Mouse (Mus musculus) frontal cortex, adult (tissue): ENCODE results near the gene Pfn1.

Source experiments
- ATAC-seq: cut with Nextera tagmentation; 2 replicates; pipeline ENCODE4 v1.9.2; 2017; ENCODE audit warnings: mild to moderate bottlenecking, moderate library complexity, mixed read lengths; ENCODE audit not compliant: low TSS enrichment

Pfn1 gene

GRCm38 (mm10) chr11:70674501-70674900, 20.1 kb upstream of the Pfn1 start:
- ATAC-seq, result no peak

GRCm38 (mm10) chr11:70674014-70674413, 19.6 kb upstream of the Pfn1 start:
- ATAC-seq, result no peak

- no peak for ATAC-seq
Measured at GRCm38 (mm10) chr11:70671333-70672047, 17.0 kb upstream of the Pfn1 start.

GRCm38 (mm10) chr11:70670483-70670882, 16.0 kb upstream of the Pfn1 start:
- no peak for ATAC-seq

GRCm38 (mm10) chr11:70669582-70670345, 15.3 kb upstream of the Pfn1 start:
- 0 out of 2 replicates have a peak, but pooled peaks have one; percentile 8 for ATAC-seq

- ATAC-seq, result peak; percentile 92
Measured at GRCm38 (mm10) chr11:70668771-70669505, 14.5 kb upstream of the Pfn1 start, which contains the start of gene Spag7. Gene Spag7, minus strand, starts transcription at chr11:70669416.

- no peak for ATAC-seq
Measured at GRCm38 (mm10) chr11:70668335-70668770, 13.9 kb upstream of the Pfn1 start.

GRCm38 (mm10) chr11:70667271-70668150, 13.1 kb upstream of the Pfn1 start:
- no peak for ATAC-seq

- no peak for ATAC-seq
Measured at GRCm38 (mm10) chr11:70666687-70667086, 12.2 kb upstream of the Pfn1 start.

GRCm38 (mm10) chr11:70664741-70665140, 10.3 kb upstream of the Pfn1 start:
- no peak for ATAC-seq

GRCm38 (mm10) chr11:70663957-70664356, 9.5 kb upstream of the Pfn1 start:
- ATAC-seq, result no peak

GRCm38 (mm10) chr11:70663101-70663500, 8.7 kb upstream of the Pfn1 start:
- ATAC-seq, result no peak

- no peak for ATAC-seq
Measured at GRCm38 (mm10) chr11:70660571-70660970, 6.1 kb upstream of the Pfn1 start.

- no peak for ATAC-seq
Measured at GRCm38 (mm10) chr11:70658942-70659341, 4.5 kb upstream of the Pfn1 start.

GRCm38 (mm10) chr11:70658521-70658920, 4.1 kb upstream of the Pfn1 start:
- no peak for ATAC-seq

GRCm38 (mm10) chr11:70657991-70658390, 3.5 kb upstream of the Pfn1 start:
- no peak for ATAC-seq

- ATAC-seq, result no peak
Measured at GRCm38 (mm10) chr11:70657573-70657972, 3.1 kb upstream of the Pfn1 start.

GRCm38 (mm10) chr11:70656964-70657363, 2.5 kb upstream of the Pfn1 start, which contains the start of gene Eno3:
Gene Eno3, plus strand, starts transcription at chr11:70657202.
- ATAC-seq, result no peak

- ATAC-seq, result no peak
Measured at GRCm38 (mm10) chr11:70656456-70656927, 2.0 kb upstream of the Pfn1 start.

GRCm38 (mm10) chr11:70655571-70656455, 1.4 kb upstream of the Pfn1 start:
- ATAC-seq, result no peak
